Mouse (Mus musculus) brain, embryonic 14.5 days (tissue): ENCODE data around the gene Lhpp.

ENCODE experiments used
- CTCF ChIP-seq: fragments of 200-500 bp; IDR thresholded peaks from 2 replicates; pipeline ENCODE4 v1.5.1; 2012; ENCODE audit warnings: inconsistent platforms, mild to moderate bottlenecking, moderate library complexity, borderline replicate concordance; ENCODE audit not compliant: insufficient read depth, insufficient read length; ENCODE audit errors: extremely low read depth
- POLR2A ChIP-seq: fragments of 200-500 bp; IDR thresholded peaks from 2 replicates; pipeline ENCODE4 v1.6.1; 2012; ENCODE audit warnings: mild to moderate bottlenecking, inconsistent platforms, borderline replicate concordance; ENCODE audit not compliant: poor library complexity, insufficient read depth, insufficient read length, severe bottlenecking; ENCODE audit errors: extremely low read depth

DNA sequence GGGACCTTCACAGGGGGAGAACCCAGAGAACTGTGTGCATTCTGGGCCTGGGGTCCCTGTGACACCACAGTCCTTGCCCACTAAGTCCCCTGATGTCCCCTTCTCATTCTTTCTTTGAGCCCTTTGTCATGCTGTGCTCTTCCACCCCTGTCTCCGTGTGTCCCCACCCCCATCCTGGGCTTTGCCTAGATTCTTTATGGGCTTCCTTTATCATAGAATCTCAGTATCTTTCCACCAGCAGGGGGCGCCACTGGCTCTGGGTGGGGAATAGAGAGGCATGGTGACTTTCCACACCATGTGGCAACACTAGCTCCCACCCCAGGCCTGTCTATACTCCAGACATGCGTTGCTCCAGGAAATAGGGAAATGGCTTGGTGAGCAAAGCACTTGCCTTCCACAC lies 46.1 kb downstream of the Lhpp start:
- TF ChIP-seq POLR2A (no peak), CTCF (peak; percentile 75)
